Mouse (Mus musculus): ENCODE measurements around the gene Gemin6.
"Not testable (repeated sequence)": the region's sequence is repeated elsewhere in the genome, so short reads cannot be mapped to it uniquely, and the experiment has no call there.

Gene Gemin6

DNA sequence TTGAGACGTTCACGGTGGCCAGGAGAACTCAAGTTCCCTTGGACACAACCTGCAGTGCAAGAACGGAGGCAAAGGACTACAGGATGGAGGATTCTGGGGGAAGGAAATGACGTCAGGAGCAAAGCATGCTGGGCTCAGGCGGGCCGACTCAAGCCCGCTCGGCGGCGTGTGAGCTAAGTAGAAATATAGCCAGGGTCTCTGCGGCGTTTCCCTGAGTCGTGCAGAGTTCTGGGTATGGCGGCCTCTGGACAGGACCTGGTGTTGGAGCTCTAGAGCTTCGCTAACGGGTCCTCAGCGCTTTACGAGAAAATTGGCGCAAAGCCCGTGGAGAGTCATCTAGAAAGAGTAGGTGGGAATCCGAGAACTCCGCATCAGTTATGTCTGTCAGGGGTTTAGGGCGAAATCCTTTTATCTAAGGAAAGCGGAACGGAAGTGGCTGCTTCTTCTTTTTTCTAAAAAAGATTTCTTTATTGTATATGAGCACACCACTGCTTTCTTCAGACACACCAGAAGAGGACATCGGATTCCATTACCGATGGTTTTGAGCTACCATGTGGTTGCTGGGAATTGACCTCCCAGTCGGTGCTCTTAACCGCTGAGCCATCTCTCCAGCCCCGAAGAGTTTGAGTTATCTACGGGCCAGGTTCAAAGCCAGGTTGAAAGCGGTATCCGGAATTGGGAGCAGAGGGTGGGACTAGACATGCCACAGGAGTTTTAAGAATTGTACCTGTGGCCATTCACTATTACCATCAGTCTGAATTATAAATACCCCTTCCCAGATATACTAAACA is at the start of gene Gemin6:
Gene Gemin6 (plus strand): TSS at position 116 of the 791 bp plus-strand sequence.
- DNase-seq (ENCODE audit: low spot score in 2 of 2): peak; percentile 64 to 82

DNA sequence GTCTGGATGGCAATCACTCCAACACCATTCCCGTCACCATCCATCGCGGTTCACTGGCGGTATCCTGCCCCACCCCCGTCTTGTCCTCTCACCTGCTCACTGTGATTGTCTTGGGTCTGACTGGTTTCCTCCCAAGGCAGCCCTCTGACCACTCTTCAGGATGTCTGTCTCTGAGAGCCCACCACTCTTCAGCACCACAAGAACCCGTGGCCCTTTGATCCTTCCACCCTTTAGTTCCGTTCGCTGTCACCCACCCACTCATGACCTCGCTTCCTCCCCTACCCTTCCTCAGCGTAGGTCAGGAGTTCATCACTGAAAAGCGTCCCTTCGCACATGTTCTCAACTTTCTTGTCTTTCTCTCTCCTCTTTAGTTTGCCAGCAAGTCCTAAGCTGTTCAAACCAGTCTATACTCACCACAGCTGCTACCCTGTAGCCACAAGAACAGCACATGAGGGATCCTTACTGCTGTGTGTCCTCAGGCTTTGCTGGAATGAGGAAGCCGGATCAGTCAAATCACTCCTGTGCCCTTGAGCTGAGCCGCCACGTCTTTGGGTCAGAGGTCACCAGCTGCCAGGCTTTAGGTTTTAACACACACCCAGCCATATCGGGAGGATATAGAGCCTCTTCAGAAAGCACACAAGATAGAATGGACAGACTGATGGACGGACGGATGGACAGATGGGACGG is 49.4 kb upstream of the Gemin6 start:
- no peak for DNase-seq (ENCODE audit: low spot score in 2 of 2)

GRCm38 (mm10) chr17:80175386-80175739 is 48.9 kb upstream of the Gemin6 start:
- DNase-seq (ENCODE audit: low spot score in 2 of 2): no peak

DNA sequence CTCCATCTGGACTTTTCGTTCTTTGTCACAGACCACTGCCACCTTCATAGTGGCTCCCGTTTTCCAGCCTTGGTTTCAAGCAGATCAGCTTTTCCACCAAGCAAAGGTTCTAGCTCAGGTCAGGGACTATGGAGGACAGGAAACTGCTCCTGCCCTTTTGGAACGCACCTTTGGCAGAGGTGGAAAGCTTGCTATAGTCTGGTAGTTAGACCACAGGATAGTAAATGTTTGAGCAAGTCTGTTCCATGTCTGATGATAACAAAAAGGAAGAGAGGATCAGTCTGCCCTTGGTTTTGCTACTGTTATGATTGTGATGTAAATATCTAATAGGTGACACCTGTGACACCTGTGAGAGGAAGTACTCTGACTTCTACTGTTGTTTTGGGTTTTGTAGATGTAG is 48.3 kb upstream of the Gemin6 start:
- no peak for DNase-seq (ENCODE audit: low spot score in 2 of 2)

- not testable (repeated sequence) for DNase-seq (ENCODE audit: low spot score in 2 of 2)
These were observed 45.4 kb upstream of the Gemin6 start for GRCm38 (mm10) chr17:80178846-80179245.

DNA sequence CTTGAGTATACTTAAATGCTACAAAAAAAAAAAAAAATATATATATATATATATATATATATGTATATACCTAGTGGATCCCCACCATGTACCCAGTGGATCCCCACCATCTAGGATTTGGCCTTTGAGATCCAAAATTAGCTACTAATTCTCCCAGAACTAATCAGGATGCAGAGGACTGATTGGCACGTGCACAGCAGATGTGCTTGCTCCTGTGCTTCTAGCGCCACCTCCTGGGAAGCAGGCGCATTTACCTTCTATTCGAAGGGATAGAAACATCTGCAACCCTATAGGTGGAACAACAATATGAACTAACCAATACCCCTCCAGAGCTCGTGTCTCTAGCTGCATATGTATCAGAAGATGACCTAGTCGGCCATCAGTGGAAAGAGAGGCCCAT is 44.3 kb upstream of the Gemin6 start:
- peak; percentile 34 to 58 for DNase-seq (ENCODE audit: low spot score in 2 of 2)

GRCm38 (mm10) chr17:80180468-80180867 is 43.8 kb upstream of the Gemin6 start:
- no peak for DNase-seq (ENCODE audit: low spot score in 2 of 2)

DNA sequence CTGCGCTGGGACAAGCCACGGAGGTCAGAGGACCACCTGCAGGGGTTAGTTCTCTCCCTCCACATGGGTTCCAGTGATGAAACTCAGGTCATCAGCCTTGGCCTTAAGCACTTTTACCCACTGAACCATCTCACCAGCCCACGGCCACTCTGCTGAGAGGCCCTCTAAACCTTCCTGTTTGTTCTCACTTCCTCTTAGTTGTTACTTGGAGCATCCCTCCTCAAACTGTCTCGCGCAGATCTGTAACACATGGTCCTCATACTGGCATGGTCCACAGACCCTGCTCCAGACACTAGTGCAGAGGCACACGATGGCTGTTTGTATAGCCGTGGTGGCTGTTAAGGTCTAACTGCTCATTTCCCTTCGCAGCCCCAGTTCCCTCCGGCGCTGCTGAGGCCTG is 40.6 kb upstream of the Gemin6 start:
- no peak for DNase-seq (ENCODE audit: low spot score in 2 of 2)

- DNase-seq (ENCODE audit: low spot score in 2 of 2): no peak
These were observed 31.2 kb upstream of the Gemin6 start for GRCm38 (mm10) chr17:80193075-80193474.

DNA sequence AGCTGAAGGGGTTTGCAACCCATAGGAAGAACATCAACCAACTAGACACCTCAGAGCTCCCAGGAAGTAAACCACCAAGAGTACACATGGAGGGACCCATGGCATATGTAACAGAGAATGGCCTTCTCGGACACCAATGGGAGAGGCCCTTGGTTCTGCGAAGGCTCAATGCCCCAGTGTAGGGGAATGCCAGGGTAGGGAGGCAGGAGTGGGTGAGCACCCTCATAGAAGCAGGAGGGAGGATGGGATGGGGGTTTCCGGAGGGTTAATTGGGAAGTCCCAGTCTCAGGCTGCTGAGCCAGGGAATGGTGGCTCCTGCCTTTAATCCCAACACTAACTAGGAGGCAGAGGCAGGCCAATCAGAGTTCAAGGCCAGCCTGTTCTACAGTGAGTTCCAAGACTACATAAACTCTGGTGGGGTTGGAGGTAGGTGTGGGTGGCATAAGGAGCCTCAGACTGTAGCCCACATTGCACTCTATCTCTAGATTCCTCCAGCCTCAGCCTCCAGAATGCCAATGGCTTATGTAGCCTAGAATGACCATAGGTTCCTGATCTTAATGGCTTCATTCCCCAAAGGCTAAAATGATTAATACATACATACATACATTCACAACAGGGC is 25.0 kb upstream of the Gemin6 start:
- no peak for DNase-seq (ENCODE audit: low spot score in 2 of 2)

DNA sequence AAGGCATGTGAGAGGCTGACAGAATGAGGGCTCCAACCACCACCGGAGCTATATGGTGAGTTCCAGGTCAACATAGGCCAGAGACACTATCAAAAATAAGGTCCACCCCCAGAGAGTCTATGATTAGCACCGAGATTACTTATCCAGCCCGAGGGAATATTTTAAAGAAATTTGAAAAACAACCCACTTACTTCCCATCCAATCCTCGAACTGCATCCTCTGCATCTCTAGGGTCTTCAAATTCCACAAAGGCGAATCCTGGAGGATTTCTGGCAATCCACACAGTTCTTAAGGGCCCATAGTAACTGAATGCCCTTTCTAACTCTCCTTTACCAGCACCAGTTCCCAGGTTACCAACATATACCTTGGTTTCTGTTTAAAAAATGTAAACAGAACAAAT is 18.6 kb upstream of the Gemin6 start:
- no peak for DNase-seq (ENCODE audit: low spot score in 2 of 2)

- no peak for DNase-seq (ENCODE audit: low spot score in 2 of 2)
These were observed 18.0 kb upstream of the Gemin6 start for GRCm38 (mm10) chr17:80206301-80206670.

- peak; percentile 97 to 99 for DNase-seq (ENCODE audit: low spot score in 2 of 2)
These were observed 17.3 kb upstream of the Gemin6 start, which contains the start of the genes Srsf7 and Ttc39d for GRCm38 (mm10) chr17:80206671-80207581. Gene Srsf7 (minus strand): TSS chr17:80207307. Gene Ttc39d (plus strand): TSS chr17:80207460.

- DNase-seq (ENCODE audit: low spot score in 2 of 2): not testable (repeated sequence)
These were observed 10.2 kb upstream of the Gemin6 start for GRCm38 (mm10) chr17:80213998-80214397.

DNA sequence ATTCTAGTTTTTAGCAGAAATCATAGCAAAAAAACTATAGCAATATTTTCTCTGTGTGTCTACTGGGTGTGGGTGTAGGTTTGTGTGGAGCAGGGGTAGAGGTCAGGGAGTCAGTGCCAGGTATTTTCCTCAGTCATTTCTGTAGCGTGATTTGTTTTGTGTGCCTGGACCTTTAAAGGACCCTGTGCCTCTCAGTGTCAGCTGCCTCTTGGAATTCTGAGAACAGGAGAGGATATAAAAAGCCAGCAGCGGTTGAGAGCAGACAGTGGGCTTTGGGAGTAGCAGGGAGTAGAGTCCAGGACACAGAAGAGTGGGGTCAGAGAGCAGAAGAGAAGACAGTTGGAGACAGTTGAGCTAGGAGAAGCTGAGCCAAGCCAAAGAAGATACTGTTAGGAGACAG is 4.1 kb upstream of the Gemin6 start:
- no peak for DNase-seq (ENCODE audit: low spot score in 2 of 2)

DNA sequence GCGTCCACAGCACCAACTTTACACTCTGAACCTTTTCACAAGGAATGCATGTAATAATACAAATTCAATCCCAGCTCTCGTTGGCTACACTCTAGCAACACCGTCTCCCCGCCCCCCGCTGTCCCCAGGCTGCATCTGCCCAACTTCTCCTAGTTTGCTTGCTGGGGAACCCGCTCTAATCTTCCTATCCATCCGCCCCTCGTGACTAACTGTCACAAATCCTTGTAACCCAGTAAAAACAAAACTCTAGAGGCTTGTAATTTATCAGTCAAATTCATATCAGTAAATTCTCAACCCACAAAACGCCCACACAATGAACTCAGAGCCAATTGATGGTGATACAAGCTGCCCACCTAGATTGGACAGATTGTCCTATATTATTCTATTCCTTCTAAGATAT is 3.0 kb upstream of the Gemin6 start:
- DNase-seq (ENCODE audit: low spot score in 2 of 2): no peak

GRCm38 (mm10) chr17:80221890-80222628 is 2.2 kb upstream of the Gemin6 start:
- DNase-seq (ENCODE audit: low spot score in 2 of 2): no peak

GRCm38 (mm10) chr17:80223829-80224228 is 412 bp upstream of the Gemin6 start:
- DNase-seq (ENCODE audit: low spot score in 2 of 2): no peak

- DNase-seq (ENCODE audit: low spot score in 2 of 2): not testable (repeated sequence)
These were observed 901 bp downstream of the Gemin6 start for GRCm38 (mm10) chr17:80225142-80225541.

DNA sequence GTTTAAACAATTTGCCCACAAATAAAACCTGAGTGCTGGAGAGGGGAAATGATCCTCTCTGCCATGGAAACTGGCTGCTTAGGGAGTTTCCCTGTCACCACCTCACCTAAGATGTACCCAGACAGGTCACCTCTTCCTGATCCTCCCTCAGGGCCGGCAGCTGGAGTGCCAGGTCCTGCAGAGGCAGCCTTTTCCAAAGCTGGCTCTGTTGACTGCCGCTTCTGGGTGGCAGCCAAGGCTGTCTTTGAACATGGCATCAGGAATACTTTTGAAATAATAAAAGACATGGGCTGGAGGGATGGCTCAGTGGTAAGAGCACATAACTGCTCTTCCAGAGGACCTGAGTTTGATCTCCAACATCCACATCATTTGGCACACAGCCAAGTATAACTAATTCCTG is 5.2 kb downstream of the Gemin6 start:
- DNase-seq (ENCODE audit: low spot score in 2 of 2): no peak

DNA sequence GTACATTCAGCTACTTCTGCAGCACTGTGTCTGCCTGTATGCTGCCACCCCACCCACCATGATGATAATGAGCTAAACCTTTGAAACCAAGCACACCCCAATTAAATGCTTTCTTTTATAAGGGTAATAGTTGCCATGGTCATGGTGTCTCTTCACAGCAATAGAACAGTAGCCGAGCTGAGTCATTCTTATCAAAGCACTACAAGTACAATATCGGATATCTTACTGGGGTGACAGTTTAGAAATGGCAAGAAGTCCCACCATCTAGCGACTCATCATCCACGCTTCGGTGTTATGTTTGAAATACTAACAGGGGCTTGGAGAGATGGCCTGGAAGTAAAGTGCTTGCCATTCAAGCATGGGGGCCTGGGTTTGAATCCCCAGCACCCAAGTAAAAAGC is 9.6 kb downstream of the Gemin6 start:
- no peak for DNase-seq (ENCODE audit: low spot score in 2 of 2)

Data from urinary bladder, adult 18-20 months (tissue).